Mouse (Mus musculus) CD4-positive helper T cell, adult 2 months (primary cell): ENCODE results near the gene Fez1.
A peak's percentile ranks its signal among the peaks of the same experiment; 100 is the strongest.

Experiments
- DNase-seq: peaks from one replicate; pipeline ENCODE4 v3.0.0-alpha.2; 2012; ENCODE audit warnings: low read depth, missing footprints, low spot score

The Fez1 gene

DNA sequence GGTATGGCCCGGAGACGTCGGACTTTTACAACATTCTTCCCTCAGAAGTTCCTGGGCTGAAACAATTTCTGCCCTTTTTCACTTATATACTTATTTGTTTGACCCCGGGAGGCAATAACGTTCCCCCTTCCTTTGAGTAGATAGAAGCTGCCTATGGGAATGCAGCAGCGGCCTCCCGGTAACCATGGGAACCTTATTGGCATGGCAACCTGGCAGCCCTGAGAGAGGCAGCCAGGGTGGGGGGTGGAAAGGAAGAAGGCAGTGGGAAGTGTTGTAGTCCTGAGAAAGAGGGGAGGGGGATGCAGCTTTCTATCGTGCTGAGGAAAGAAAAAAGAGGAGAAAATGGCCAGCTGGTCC lies at the start of gene Fez1:
Gene Fez1 (plus strand): TSS at position 221 of the 357 bp plus-strand sequence.
- no peak for DNase-seq

DNA sequence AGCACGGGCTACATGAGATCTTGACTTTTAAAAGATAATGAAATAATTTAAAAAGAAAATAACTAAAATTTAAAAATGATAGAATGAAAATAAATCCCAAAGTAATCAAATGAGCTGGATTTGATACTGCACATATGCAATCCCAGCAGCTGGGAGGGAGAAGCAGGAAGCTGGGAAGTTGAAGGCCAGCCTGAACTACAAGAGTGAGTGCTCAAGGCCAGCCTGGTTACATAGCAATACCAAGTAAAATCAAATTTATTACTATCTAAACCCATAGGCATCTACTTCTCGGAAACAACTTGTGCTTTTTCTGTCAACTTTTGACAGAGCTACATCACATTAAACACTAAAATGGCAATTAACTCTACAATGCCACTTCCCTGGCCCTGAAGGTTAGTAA lies 37.7 kb upstream of the Fez1 start:
- DNase-seq: no peak

DNA sequence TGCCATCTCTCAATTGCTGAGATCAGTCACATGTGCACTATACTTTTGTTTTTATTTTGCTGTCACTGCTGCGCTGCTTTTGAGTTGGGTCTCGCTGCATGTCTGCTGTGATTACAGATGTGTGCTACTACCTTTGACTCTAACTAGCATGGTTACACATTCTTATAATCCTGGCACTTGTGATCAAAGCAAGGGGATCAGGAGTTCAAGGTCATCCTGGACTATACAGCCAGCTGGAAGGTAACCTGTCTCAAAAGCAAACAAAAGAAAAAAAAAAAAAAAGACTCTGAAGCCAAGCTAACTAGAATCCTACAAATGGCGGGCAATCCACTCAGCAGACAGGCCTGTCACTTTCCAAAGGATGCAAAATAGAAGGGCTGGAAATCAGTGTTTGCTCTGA lies 29.5 kb upstream of the Fez1 start:
- no peak for DNase-seq

DNA sequence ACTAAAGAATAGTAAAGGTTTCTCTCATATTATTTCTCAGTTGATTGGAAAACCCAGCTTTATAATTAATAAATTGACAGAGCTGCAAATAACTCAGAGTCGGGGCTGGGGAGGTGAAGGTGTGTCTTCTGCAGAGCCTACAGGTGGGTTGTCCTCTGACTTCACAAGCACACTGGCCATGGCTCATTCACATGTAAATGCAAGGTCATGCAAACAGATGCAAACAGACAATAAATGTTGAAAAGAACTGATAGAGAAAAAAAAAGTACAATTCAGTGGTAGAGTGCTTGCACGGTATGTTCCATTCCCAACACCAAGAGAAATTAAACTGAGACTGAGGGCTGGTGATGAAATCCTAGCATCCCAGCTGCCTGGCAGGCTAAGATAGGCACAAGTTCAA lies 27.2 kb upstream of the Fez1 start:
- no peak for DNase-seq

DNA sequence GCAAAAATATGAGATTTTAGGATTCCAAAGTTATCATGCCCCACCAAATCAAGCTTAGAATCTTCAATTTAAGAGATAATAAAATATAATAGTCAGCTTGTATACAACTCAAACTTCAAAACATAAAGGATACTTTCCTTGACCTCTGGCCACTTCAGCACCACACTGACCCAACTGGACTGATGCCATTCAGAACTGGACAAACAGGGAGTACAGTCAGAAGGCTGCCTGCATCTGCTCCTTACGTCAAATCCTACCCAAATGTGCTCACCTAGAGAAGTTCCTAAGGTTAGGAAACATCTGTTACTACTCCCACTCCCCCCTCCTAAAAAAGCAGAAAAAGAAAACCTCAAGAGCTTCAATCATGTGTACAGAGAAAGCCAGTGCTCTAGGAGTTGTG lies 26.1 kb upstream of the Fez1 start:
- no peak for DNase-seq

DNA sequence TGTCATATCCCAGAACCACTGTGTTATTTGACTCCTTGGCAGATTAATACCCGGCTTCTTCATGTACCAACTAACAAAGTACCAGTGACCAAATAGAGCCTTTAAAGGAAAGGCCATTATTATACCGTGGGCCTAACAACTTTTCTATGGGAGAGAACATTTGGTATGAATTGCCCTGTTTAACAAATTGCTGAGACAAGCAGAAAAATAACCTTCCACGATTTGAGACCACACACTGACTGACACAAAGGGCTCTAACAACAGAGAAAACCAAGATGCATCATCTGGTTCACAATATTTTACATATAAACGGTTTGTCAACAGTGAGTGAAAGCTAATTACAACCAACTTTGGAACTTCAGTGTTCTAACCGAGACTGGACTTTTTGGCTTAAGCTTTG lies 25.4 kb upstream of the Fez1 start:
- no peak for DNase-seq

DNA sequence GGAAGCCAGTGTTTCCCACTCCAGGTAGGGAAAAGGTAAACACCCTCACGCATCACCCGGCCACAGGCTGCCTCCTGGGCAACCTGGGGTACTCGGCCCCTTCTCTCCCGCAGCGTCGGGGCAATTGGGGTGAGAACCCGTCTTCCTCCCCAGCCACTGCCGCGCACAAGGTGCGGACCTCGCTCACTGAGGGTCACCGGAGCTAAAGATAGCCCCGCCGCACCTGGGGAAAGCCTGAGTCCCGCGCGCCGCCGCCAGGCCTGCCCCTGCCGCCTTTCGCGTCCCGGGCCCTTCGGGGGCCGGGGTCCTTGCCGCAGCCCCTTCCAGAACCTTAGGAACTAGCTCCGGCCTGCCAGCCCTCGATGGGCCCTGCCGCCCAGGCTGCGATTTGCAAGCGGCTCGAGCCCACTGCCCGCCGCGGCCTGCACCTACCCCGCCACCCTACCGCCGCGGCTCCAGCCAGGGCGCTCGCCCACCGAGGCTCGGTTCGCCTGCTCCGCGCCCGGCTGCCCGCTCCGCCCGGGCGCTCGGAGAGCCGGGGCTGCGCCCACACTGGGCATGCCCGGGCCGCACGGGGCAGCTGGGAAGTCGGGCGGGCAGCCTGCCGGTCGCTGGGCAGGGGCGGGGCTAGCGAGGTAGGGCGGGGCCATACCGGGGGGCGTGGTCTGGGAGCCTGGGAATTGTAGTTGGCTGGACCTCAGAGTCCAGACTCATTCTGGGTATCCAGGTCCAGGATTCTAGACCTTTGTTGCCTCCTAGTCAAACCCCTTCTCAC lies 24.7 kb upstream of the Fez1 start, which contains the start of gene Ei24:
Gene Ei24 (minus strand): TSS at position 613 of the 775 bp plus-strand sequence.
- peak; percentile 59 for DNase-seq

DNA sequence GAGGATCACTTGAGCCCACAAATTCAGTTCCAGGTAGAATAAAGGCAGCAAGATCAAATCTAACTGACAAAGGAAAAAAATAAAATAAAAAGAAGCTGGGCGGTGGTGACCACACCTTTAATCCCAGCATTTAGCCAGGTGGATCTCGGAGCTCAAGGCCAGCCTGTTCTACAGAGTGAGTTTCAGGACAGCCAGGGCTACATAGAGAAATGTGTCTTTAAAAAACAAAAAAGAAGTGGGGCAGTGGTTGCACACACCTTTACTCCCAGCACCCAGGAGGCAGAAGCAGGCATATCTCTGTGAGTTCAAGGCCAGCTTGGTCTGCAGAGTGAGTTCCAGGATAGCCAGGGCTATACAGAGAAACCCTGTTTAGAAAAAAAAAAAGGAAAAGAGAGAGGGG lies 19.7 kb upstream of the Fez1 start:
- no peak for DNase-seq

DNA sequence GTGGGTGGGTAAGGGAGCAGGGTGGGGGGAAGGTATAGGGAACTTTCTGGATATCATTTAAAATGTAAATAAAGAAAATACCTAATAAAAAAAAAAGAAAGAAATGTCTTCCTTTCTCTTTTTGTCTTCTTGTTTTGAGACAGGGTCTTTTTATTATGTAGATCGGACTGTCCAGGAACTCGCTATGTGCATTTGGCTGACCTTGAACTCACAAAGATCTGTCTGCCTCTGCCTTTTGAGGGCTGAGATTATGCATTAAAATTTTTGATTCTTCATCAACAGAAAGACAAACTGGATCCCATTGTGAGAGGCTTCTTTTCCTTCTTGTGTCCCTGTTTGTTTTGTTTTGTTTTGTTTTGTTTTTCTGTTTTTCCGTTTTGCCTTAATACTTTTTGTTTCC lies 18.7 kb upstream of the Fez1 start:
- DNase-seq: no peak

DNA sequence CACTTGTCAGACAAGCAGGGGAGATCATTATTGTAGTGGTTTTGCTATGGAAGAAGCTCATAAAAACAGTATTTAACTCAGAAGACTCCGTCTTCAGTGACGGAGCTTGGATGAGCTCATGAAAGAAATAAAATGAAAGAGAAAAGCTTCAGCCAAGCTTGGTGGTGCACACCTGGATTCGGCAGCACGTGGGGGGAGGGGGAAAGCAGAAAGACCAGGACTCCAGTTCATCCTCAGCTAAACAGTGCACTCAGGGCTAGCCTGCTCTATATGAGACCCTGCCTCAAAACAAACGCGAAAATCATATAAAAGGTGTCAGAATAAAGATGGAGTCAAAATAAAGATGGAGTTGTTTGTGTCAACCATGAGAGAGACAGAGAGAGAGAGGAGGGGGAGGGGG lies 18.3 kb upstream of the Fez1 start:
- DNase-seq: no peak

DNA sequence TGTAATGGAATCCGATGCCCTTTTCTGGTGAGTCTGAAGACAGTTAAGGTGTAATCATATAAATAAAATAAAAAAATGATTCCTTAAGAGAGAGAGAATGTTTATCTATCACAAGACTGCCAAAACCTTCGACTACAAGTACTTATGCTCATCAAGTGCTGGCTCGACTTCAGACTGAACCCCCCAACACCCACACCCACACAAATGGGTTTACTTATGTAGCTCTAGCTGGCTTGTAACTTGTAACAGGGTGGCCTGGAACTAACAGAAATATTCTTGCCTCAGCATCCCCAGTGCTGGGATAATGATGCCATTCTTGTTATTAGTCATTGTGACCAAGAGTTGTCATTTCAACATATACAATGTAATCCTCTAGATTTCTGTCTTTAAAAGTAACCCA lies 17.7 kb upstream of the Fez1 start:
- no peak for DNase-seq

DNA sequence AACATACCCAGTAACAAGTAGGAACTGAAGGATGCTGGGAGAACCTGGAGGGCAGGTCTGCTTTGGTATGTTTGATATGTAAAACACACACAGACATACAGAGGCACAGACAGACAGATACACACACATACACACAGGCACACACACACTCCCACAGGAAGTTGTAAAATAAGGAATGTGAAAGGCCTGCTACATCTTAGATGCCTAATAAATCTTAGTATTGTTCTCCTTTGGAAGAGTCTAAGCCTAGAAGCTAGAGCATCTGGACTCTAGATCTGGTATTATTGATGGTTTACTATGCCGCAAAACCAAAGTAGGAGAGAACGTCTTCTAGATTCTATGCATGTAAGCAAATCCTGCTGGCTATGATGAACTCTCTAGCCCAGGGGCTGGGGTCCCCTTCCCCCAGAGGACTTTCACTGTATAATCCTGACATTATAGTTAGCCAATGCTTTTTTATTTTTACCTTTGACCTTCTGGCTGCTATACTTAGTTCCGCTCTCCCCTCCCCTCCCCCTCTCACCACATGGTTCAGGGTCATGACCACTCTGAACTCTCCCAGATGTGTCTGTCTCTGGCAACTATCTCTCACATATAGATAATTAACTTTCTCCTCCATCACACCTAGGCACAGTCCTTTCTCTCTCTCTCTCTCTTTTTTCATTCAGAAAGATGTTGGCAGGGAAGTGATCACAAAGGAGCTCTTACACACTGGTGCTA lies 16.2 kb upstream of the Fez1 start:
- DNase-seq: no peak

DNA sequence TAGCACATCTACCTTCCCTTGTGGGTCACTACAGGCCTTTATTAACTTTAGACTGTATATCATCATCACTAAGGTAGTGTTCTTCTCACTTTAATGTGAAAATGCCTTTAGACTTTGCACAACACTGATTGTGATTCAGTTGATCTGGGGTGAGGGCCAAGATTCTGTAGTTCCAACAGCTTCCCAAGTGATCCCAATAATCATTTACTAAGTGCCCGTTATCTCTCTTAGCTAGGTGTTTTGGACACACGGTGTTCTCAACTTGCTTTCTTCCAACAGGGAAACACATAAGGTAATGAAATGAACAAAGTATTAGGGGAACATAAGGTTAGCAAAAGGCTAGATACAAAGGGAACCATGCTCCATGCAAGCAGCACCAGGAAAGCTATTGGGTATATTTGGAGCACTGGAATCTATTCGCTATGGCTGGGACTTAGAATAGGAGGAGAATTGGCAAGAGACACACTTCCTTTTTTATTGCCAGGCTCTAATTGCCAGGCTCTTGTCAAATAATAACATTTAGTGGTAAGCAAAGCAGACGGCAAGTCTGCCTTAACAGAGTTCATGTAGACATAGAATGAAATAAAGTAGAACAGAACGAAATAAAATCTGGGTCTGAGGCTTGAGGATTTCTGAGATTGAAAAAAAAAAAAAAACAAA lies 13.4 kb upstream of the Fez1 start:
- DNase-seq: no peak

DNA sequence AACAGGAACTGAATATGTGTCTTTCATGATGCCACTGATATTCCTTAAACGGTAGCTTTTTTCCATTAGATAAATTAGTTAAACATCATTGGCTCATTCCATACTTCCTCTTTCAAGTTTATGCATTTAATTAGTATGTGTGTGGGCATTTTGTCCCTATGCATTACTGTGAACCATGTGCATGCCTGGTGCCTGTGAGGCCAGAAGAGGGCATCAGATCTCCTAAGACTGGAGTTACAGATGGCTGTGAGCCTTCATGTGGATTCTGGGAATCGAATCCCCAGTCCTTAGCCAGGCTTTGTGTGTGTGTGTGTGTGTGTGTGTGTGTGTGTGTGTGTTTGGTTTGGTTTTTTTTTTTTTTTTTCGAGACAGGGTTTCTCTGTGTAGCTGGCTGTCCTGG lies 7.2 kb upstream of the Fez1 start:
- no peak for DNase-seq

DNA sequence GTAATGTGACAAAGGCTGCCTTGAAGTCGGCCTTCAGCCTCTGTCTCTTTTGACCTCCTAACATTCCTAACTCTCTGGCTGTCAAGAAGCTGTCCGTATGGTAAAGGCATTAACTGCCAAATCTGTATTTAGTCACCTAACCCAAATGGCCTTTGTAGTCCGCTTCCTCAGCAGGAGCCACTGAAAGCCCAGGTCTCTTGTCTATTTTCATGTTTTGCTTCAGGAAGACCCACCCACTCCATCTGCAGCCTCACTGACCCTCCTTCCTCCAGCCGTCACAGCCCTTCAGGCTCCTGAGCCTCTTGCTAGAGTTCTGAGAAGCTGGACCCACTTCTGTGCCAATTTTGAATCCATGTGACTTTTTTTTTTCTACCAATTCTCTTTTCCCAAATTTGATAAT lies 2.8 kb upstream of the Fez1 start:
- DNase-seq: no peak

DNA sequence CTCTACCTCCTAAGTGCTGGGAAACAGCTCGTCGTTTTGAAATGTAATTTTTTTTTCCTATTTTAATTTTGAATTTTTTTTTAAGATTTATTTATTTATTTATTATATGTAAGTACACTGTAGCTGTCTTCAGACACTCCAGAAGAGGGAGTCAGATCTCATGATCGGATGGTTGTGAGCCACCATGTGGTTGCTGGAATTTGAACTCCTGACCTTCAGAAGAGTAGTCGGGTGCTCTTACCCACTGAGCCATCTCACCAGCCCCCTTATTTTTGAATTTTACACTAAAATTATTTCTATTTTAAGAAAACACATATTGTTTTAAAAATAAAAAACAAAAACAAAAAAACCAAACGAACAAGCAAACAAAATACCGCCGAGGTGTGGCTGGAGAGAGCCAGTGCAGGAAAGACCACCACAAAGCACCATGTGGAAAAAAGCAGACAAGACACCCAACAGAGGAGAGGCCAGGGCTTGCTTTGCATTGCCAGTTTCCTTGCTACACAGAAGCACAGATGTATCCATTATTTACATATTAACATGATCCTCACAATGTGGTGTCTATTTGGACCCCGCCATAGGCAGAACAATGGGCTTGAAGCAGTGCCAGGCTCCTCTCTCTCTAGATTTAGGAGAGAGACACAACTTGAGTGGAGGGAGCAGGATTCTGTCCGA lies 558 bp upstream of the Fez1 start:
- DNase-seq: no peak

DNA sequence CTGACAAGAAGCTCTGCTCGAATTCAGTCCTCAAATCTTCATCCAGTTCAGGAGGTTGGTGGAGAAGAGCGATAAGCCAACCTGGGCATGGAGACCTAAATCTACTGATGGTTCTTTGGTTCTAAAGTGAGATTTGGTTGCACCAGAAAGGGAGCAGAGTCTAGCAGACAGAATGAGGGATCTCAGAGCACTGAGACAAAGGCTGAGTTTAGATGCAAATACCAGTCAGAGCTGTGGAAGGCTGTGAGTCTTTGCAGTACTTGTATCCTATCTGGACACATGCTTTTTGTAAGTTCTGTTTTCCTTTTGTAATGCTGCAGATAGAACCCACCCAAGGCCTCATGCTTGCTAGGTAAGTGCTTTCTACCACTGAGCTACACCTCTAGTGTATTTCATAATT lies 360 bp downstream of the Fez1 start:
- no peak for DNase-seq

DNA sequence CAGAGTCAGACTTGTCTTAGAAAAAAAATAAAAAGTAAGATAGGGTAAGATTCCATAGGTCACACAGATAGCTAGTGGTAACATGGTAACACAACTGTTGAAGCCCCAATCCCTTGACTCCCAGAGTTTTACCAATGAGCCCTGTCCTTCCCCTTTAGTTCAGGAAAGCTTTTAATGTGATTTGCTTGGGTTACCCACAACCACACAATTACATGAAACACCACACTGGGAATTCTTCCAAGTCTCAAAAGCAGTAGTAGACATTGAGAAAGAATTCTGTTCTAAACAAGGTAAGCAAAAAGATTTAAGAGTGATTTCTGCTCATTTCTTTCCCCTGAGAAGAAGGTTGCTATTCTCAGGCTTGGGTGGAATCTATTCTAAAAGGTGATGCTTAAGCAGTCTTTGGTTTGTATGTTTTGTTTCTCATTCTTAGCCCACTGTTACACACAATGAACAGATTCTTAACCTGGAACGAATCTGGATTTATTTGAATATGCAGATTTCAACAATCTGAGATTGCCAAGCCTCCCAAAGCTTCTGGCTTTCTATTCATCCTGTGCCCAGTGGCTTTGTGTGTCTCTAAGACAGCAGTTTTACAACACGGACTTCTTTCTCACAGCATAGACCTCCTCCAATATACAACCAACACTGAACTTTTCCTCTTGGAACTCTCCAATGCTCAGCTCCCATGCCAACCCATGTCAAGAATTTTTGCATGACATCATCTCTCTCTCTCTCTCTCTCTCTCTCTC lies 5.1 kb downstream of the Fez1 start:
- no peak for DNase-seq

DNA sequence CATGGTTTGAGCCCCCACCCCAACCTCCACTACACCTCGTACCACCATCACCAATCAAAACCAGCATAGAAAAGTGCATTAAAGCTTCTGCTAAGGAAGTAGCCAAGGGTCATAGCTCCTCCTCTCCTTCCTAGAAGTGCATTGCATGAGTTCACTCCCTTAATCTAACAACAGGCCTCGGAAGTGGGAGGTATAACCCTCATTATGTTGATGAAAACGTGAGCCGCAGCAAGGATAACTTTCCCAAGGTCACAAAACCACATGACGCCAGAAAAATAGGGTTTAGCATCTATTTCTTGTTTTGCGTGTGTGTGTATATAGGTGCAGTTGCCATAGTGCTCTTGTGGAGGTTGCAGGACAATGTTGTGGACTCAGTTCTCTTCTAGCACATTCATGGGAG lies 9.7 kb downstream of the Fez1 start:
- DNase-seq: no peak

DNA sequence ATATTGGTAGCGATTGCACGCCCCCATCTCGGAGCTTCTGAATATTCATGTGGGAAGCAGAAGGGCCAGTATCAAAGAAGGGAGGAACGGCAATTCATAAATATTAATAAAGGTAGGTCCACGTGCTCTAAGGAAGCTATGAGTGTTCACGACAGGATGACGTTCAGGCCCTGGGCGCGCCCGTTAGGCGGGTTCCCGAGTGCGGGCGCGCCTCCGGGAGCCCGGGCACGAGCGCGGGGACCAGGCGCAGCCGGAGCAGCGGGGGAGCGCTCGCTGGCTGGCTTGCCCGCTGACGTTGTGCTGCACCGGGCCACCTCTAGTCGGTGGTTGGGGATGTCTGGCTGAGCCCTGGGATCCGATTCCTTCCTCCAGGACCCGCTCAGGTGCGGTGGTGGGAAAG lies 10.9 kb downstream of the Fez1 start:
- peak; percentile 16 for DNase-seq

DNA sequence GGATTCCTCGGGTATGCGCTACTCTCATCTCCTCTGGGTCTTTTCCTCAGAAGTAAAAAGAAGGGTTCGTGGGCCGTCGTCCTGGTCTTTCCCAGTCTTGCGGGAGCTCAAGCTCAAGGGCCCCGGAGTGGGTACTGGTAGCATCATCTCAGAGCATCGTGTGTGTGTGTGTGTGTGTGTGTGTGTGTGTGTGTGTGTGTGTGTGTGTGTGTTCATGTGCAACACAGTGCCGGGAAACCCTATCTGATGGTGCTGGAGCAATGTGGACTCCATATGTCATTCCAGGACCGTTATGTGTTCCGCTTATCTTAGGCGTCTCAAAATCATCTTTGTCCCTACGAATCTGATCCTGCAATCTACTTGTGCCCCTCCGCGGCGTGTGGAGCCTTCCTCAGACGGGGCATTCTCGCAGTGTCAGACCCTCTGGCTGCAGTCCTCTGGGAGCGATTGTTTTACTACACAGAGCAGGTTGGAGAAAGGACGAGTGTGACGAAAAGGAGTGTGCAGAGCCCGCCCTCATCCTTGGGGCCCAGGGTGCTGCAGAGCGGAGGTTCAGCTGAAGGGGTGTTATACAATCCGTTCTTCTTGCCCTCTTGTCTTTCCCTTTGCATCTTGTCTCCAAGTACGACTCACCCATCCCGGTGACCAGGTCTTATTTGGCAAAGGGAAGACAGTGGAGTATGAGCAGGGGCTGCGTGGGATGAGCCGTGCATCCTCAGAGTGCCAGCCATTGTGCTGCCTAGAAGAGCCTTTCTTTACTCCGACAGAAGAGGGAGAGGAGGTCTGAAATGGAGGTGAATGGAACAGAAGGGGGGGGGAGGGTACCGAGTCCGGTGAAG lies 11.6 kb downstream of the Fez1 start:
- no peak for DNase-seq
